Mouse (Mus musculus) embryonic facial prominence, embryonic 14.5 days (tissue): Measurements from ENCODE around the gene Cd63. TPM values are rescaled to one million over a fixed set of nuclear protein-coding genes. Genes with fewer than 3 reads are reported as not detected.

Experiments used
- ATAC-seq: fragments of 200-750 bp; cut with Nextera tagmentation; 2 replicates; pipeline ENCODE4 v1.8.0; 2017; ENCODE audit warnings: low read depth, moderate number of reproducible peaks, moderate TSS enrichment
- DNase-seq: peaks from one replicate; pipeline ENCODE4 v3.0.0-alpha.2; 2015; ENCODE audit warnings: low spot score
- H3K27ac ChIP-seq: fragments of 300-500 bp; sonication (generic); replicated peaks from 2 replicates; pipeline ENCODE4 v1.5.1; 2014; ENCODE audit warnings: low read depth, mild to moderate bottlenecking, low read length, moderate library complexity
- H3K27me3 ChIP-seq: fragments of 300-500 bp; sonication (generic); replicated peaks from 2 replicates; pipeline ENCODE4 v1.6.1; 2014; ENCODE audit warnings: low read length; ENCODE audit not compliant: control insufficient read depth, insufficient read depth
- H3K36me3 ChIP-seq: fragments of 300-500 bp; sonication (generic); 2 replicates; pipeline ENCODE4 v1.6.1; 2014; ENCODE audit warnings: low read length, mixed read lengths; ENCODE audit not compliant: control insufficient read depth, insufficient read depth
- H3K4me1 ChIP-seq: fragments of 300-500 bp; sonication (generic); 2 replicates; pipeline ENCODE4 v1.6.1; 2014; ENCODE audit warnings: antibody characterized with exemption, low read length; ENCODE audit not compliant: control insufficient read depth, insufficient read depth
- H3K4me2 ChIP-seq: fragments of 300-500 bp; sonication (generic); 2 replicates; pipeline ENCODE4 v1.6.1; 2014; ENCODE audit warnings: low read depth, mild to moderate bottlenecking, low read length, moderate library complexity, mixed read lengths
- H3K4me3 ChIP-seq: fragments of 300-500 bp; sonication (generic); 2 replicates; pipeline ENCODE4 v1.5.1; 2014; ENCODE audit warnings: low read depth, mild to moderate bottlenecking, low read length
- H3K9ac ChIP-seq: fragments of 300-500 bp; sonication (generic); 2 replicates; pipeline ENCODE4 v1.6.1; 2014; ENCODE audit warnings: low read depth, mild to moderate bottlenecking, low read length, moderate library complexity, mixed read lengths
- H3K9me3 ChIP-seq: fragments of 300-500 bp; sonication (generic); 2 replicates; pipeline ENCODE4 v1.6.1; 2016; ENCODE audit warnings: low read length; ENCODE audit not compliant: control insufficient read depth
- WGBS: fragments of 180-500 bp; shearing (Covaris S2); extraction: QIAGEN DNeasy Blood & Tissue Kit; methylation state at CpG from one replicate; pipeline ENCODE4 v1.1.7; 2014; 5-methylcytosine and 5-hydroxymethylcytosine counted together
- polyA plus RNA-seq: library from polyadenylated mRNA; unstranded; fragments of >200 nt; fragmentation: Nextera tagmentation; extraction: Ambion mirVana; gene quantifications from 2 replicates; pipeline ENCODE4 v1.2.1, GENCODE M21; 2014

Cd63 gene
- polyA plus RNA-seq, 1 experiment from 2014 or later, result 959 TPM

GRCm38 (mm10) chr10:128937756-128938390 is 37.1 kb downstream of the Cd63 start:
- H3K9ac ChIP-seq, result no peak overlapping the region
- no peak overlapping the region for H3K4me3 ChIP-seq
- H3K4me2 ChIP-seq, result no peak overlapping the region
- peaks cover 3% of the 10 kb centered on the region; the same call in 1 of the 2 replicates for H3K4me1 ChIP-seq
- H3K27ac ChIP-seq, result no peak overlapping the region
- ATAC-seq (peak; percentile 38; the same call in 1 of the 2 replicates), DNase-seq (peak; percentile 55)
- peaks cover 25% of the 10 kb centered on the region for H3K27me3 ChIP-seq
- WGBS, result 65% methylated on average over 12 of the region's 12 CpGs
- H3K9me3 ChIP-seq, result no peaks in the 10 kb centered on the region
- no peaks in the 10 kb centered on the region for H3K36me3 ChIP-seq

GRCm38 (mm10) chr10:128938457-128938856 is 37.7 kb downstream of the Cd63 start:
- H3K27ac ChIP-seq, result no peak overlapping the region
- H3K9me3 ChIP-seq, result no peaks in the 10 kb centered on the region
- no peaks in the 10 kb centered on the region for H3K36me3 ChIP-seq
- no peak overlapping the region for H3K4me2 ChIP-seq
- DNase-seq (no peak), ATAC-seq (no peak)
- 81% methylated on average over 9 of the region's 9 CpGs for WGBS
- H3K9ac ChIP-seq, result no peak overlapping the region
- H3K4me3 ChIP-seq, result no peak overlapping the region
- peaks cover 19% of the 10 kb centered on the region for H3K27me3 ChIP-seq
- H3K4me1 ChIP-seq, result peaks cover 3% of the 10 kb centered on the region; the same call in 1 of the 2 replicates

DNA sequence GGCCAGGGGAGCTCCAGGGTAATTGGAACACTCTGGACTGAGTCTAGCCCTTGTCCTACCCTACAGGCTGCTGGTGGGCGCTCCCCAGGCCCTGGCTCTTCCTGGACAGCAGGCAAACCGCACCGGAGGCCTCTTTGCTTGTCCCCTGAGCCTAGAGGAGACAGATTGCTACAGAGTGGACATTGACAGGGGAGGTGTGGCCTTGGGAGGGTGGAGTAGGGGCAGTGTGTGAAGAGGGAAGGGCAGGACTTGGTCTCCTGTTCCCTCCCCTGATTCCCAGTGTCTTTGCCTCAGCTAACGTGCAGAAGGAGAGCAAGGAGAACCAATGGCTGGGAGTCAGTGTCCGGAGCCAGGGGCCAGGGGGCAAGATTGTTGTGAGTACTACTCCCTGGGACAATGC is 38.2 kb downstream of the Cd63 start:
- 62% methylated on average over 5 of the region's 5 CpGs for WGBS
- H3K9ac ChIP-seq, result no peak overlapping the region

GRCm38 (mm10) chr10:128940475-128941061 is 39.8 kb downstream of the Cd63 start:
- H3K27me3 ChIP-seq, result no peaks in the 10 kb centered on the region; the same call in 1 of the 2 replicates
- no peak overlapping the region for H3K27ac ChIP-seq
- no peak overlapping the region for H3K4me3 ChIP-seq
- H3K36me3 ChIP-seq, result no peaks in the 10 kb centered on the region
- ATAC-seq, result no peak
- no peaks in the 10 kb centered on the region for H3K4me1 ChIP-seq
- no peak for DNase-seq
- 76% methylated on average over 10 of the region's 10 CpGs for WGBS
- no peaks in the 10 kb centered on the region for H3K9me3 ChIP-seq
- H3K4me2 ChIP-seq, result no peak overlapping the region
- no peak overlapping the region for H3K9ac ChIP-seq

More for the DNA sequence above, 38.2 kb downstream of the Cd63 start:
- DNase-seq (no peak), ATAC-seq (no peak; the same call in 1 of the 2 replicates)
- no peak overlapping the region for H3K4me2 ChIP-seq
- H3K4me1 ChIP-seq, result peaks cover 1% of the 10 kb centered on the region; the same call in 1 of the 2 replicates
- H3K9me3 ChIP-seq, result no peaks in the 10 kb centered on the region
- H3K36me3 ChIP-seq, result no peaks in the 10 kb centered on the region
- peaks cover 14% of the 10 kb centered on the region for H3K27me3 ChIP-seq
- no peak overlapping the region for H3K27ac ChIP-seq
- no peak overlapping the region for H3K4me3 ChIP-seq

- 17% methylated on average over 2 of the region's 3 CpGs for WGBS
Observed at GRCm38 (mm10) chr10:128945675-128946074, 44.9 kb downstream of the Cd63 start.

GRCm38 (mm10) chr10:128947496-128947895 is 46.7 kb downstream of the Cd63 start:
- DNase-seq (no peak), ATAC-seq (no peak)
- Histone ChIP-seq H3K36me3 (no peaks in the 10 kb centered on the region), H3K4me2 (no peak overlapping the region), H3K27ac (no peak overlapping the region), H3K4me3 (no peak overlapping the region), H3K9me3 (no peaks in the 10 kb centered on the region), H3K4me1 (no peaks in the 10 kb centered on the region), H3K27me3 (no peaks in the 10 kb centered on the region), H3K9ac (no peak overlapping the region)
- 83% methylated on average over 4 of the region's 4 CpGs for WGBS

More at GRCm38 (mm10) chr10:128945675-128946074, 44.9 kb downstream of the Cd63 start:
- H3K36me3 ChIP-seq, result no peaks in the 10 kb centered on the region
- DNase-seq (no peak), ATAC-seq (no peak)
- H3K4me3 ChIP-seq, result no peak overlapping the region
- H3K27me3 ChIP-seq, result no peaks in the 10 kb centered on the region
- no peaks in the 10 kb centered on the region for H3K4me1 ChIP-seq
- H3K27ac ChIP-seq, result no peak overlapping the region
- H3K4me2 ChIP-seq, result no peak overlapping the region
- no peaks in the 10 kb centered on the region for H3K9me3 ChIP-seq
- H3K9ac ChIP-seq, result no peak overlapping the region

DNA sequence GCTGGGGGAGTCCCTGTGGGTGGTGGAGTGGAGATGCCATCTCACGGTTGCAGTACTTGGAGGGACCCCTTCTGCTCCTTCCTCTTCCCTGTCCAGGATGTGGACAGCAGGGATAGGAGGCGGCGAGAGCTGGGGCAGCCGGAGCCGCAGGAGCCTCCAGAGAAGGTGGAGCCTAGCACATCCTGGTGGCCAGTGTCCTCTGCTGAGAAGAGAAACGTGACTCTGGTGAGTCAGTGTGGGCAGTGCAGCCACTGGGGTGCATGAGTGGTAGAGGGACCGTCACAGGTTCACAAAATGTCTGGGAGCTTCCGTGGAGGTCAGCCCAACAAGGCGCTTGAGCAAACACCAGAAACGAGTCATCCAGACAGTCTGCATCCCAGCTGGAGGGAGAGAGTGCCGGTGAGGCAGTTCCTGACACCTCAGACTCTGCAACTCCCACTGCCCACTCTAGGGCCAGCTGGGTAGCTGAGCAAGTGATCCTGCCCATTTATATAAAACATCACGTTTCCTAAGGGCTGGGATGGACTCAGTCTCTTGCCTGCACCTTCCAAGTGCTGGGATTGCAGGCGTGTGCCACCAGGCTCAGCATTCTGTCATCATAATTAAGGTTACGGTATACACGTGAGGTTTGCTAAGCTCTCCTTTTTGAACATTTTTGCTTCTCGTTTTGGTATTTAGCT is 49.6 kb downstream of the Cd63 start:
- no peak for DNase-seq
- Histone ChIP-seq H3K4me3 (no peak overlapping the region), H3K9me3 (no peaks in the 10 kb centered on the region), H3K4me1 (no peaks in the 10 kb centered on the region), H3K27me3 (no peaks in the 10 kb centered on the region), H3K9ac (no peak overlapping the region), H3K27ac (no peak overlapping the region), H3K4me2 (no peak overlapping the region), H3K36me3 (no peaks in the 10 kb centered on the region)
- WGBS, result 64% methylated on average over 16 of the region's 16 CpGs
- ATAC-seq, result no peak

GRCm38 (mm10) chr10:128958340-128958739 is 57.6 kb downstream of the Cd63 start:
- no peak overlapping the region for H3K4me3 ChIP-seq
- no peaks in the 10 kb centered on the region for H3K4me1 ChIP-seq
- DNase-seq, result no peak
- 76% methylated on average over 10 of the region's 10 CpGs for WGBS
- no peak overlapping the region for H3K4me2 ChIP-seq
- no peak for ATAC-seq
- no peak overlapping the region for H3K27ac ChIP-seq
- no peaks in the 10 kb centered on the region for H3K36me3 ChIP-seq
- H3K9me3 ChIP-seq, result no peaks in the 10 kb centered on the region
- no peak overlapping the region for H3K9ac ChIP-seq
- no peaks in the 10 kb centered on the region for H3K27me3 ChIP-seq
